Mouse (Mus musculus) C2C12 (cell line): ENCODE measurements around the gene Amdhd2. TPM values are rescaled to one million over a fixed set of nuclear protein-coding genes. Genes with fewer than 3 reads are reported as not detected.

Experiments used
- H3K27me3 ChIP-seq: one replicate; pipeline ENCODE4 v1.6.1; 2011; ENCODE audit not compliant: control insufficient read depth, insufficient read depth, insufficient read length
- H3K36me3 ChIP-seq: one replicate; pipeline ENCODE4 v1.6.1; 2011; ENCODE audit not compliant: control insufficient read depth, insufficient read depth
- H3K4me3 ChIP-seq: one replicate; pipeline ENCODE4 v1.5.1; 2011; ENCODE audit warnings: mild to moderate bottlenecking, control low read depth; ENCODE audit not compliant: poor library complexity, insufficient read depth, severe bottlenecking
- H3K79me2 ChIP-seq: one replicate; pipeline ENCODE4 v1.6.1; 2011; ENCODE audit not compliant: control insufficient read depth, insufficient read depth
- H3K79me3 ChIP-seq: one replicate; pipeline ENCODE4 v1.6.1; 2011; ENCODE audit warnings: low read depth, control low read depth
- H3ac ChIP-seq: one replicate; pipeline ENCODE3; 2011; ENCODE audit warnings: low read depth; ENCODE audit not compliant: control insufficient read depth, insufficient read length
- CEBPB ChIP-seq: IDR thresholded peaks from one replicate; pipeline ENCODE4 v1.6.1; 2011; ENCODE audit warnings: low read depth, mild to moderate bottlenecking, control low read depth, moderate library complexity
- CTCF ChIP-seq: IDR thresholded peaks from one replicate; pipeline ENCODE4 v1.5.1; 2011; ENCODE audit not compliant: control insufficient read depth, insufficient read depth, insufficient read length
- FOSL1 ChIP-seq: IDR thresholded peaks from one replicate; pipeline ENCODE4 v1.8.0; 2011; ENCODE audit warnings: mild to moderate bottlenecking, low read length; ENCODE audit not compliant: poor library complexity, insufficient read depth, severe bottlenecking
- MAX ChIP-seq: IDR thresholded peaks from one replicate; pipeline ENCODE4 v1.6.1; 2011; ENCODE audit warnings: mild to moderate bottlenecking, control low read depth
- MYOD1 ChIP-seq: IDR thresholded peaks from one replicate; pipeline ENCODE4 v1.6.1; 2011; ENCODE audit warnings: low read depth; ENCODE audit not compliant: control insufficient read depth, insufficient read length
- MYOG ChIP-seq: IDR thresholded peaks from one replicate; pipeline ENCODE4 v1.6.1; 2011; ENCODE audit not compliant: control insufficient read depth, insufficient read length; ENCODE audit errors: extremely low read depth
- USF1 ChIP-seq: IDR thresholded peaks from one replicate; pipeline ENCODE4 v1.6.1; 2011; ENCODE audit warnings: low read depth, mild to moderate bottlenecking, control low read depth, moderate library complexity
- polyA plus RNA-seq: library from polyadenylated mRNA; unstranded; fragments of >200 nt; fragmentation: generic; extraction: Trizol; gene quantifications from one replicate; pipeline ENCODE4 v1.2.1, GENCODE M21; 2012; ENCODE audit warnings: missing spikeins

Gene Amdhd2
- polyA plus RNA-seq, 1 experiment: 41.9 TPM

DNA sequence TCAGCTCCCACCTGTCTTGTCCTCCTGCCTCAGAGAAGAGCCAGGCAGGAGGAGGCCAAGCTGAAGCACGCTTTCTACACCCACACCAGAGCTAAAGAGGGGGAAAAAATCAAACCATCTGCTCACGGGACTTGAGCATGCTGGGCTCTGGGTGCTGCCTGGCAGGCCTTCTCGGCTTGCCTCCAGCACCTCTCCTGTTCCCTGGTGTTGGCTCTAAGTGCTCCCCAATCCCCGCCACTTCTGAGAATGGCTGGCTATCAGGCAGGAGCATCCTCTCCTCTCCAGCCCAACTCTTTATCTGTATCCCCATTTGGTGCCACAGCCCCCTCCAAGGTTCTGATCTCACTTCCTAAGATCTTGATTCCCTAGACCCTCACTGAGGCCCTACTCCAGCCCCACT is 35.7 kb upstream of the Amdhd2 start:
- H3K79me3 ChIP-seq: no peaks in the 10 kb centered on the region
- no peaks in the 10 kb centered on the region for H3K27me3 ChIP-seq
- H3ac ChIP-seq: no peak overlapping the region
- H3K4me3 ChIP-seq: no peak overlapping the region
- H3K79me2 ChIP-seq: no peaks in the 10 kb centered on the region
- H3K36me3 ChIP-seq: no peaks in the 10 kb centered on the region
- TF ChIP-seq CTCF: no peak
- no peak for TF ChIP-seq USF1
- TF ChIP-seq CEBPB: no peak

DNA sequence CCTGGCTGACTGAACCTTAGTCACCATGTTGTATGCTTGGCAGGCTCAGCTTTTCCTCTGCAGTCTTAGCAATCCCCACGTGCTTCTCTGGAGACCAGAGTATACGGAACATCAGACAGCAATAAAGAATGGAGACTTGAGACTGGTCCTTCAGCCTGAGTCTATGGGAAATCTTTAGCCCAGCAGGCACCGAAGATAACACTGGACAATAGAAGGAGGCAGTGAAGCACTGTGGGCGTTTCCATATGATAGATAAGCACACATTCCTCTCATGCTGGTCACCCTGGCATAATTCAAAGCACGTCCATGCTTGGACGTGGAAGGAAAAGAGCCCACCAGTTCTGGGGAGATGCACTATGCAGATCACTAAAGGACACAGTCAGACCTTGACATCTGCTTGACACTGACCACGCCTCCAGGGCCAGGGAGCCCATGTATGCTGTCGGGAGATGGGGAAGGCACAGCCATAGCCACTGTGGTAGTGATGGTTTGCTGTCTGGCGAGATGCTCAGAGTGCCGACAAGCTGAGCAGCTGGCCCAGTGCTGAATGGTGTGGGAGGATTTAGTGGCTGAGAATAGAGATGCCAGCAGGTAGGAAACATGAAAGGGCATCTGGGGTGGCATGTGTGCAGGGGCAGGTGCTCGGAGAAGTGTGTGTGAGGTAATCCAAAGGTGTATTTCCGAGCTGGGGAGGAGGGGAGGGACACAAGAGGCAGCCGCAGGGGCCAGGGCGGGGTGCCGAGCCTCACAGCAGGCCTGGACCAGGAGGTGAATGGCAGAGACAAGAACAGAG is 33.7 kb upstream of the Amdhd2 start:
- no peaks in the 10 kb centered on the region for H3K27me3 ChIP-seq
- H3K79me3 ChIP-seq: no peaks in the 10 kb centered on the region
- H3K36me3 ChIP-seq: no peaks in the 10 kb centered on the region
- no peak overlapping the region for H3ac ChIP-seq
- no peak for TF ChIP-seq CTCF
- no peaks in the 10 kb centered on the region for H3K79me2 ChIP-seq
- no peak overlapping the region for H3K4me3 ChIP-seq

DNA sequence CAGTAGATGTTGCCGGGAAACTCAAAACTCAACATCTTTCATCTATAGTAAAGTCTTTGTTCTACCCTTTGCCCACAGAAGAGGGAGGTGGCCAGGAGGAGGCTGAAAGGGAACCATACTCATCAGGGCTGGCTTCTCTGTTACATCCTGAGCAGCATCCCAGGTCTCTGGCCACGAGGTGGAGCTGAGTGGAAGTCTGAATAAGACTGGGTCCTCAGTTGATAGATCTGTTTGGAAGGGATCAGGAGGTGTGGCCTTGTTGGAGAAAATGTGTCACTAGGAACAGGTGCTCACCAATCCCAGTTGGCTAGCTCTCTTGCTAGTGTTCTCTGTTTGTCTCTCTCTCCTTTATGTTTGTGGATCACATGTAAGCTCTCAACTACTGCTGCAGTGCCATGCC is 31.8 kb upstream of the Amdhd2 start:
- TF ChIP-seq USF1: no peak
- TF ChIP-seq MAX: no peak
- TF ChIP-seq FOSL1: no peak
- TF ChIP-seq CTCF: no peak
- TF ChIP-seq MYOG: no peak
- no peak for TF ChIP-seq CEBPB
- no peak for TF ChIP-seq MYOD1
- H3K79me2 ChIP-seq: no peaks in the 10 kb centered on the region
- H3K79me3 ChIP-seq: no peaks in the 10 kb centered on the region
- no peak overlapping the region for H3ac ChIP-seq
- H3K36me3 ChIP-seq: no peaks in the 10 kb centered on the region
- H3K27me3 ChIP-seq: no peaks in the 10 kb centered on the region
- H3K4me3 ChIP-seq: no peak overlapping the region

DNA sequence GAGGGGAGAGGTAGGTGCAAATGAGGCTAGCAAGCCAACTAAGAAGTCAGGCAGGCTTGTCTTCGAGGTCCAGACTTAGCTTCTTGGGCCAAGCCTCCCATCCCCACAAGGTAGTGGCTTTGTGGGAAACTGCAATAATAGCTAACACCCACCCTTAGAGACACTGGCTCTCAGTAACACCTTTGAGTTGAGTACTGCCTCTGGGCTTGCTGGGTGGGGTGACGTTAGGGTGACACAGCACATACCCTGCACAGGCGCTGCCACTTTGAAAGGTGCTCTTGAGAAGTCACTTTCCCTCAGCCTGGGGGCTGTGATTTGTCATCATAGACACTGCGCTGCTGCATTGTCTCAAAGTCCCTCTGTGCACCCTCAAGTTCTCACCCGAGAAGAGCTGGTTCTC is 30.2 kb upstream of the Amdhd2 start:
- Histone ChIP-seq H3ac (no peak overlapping the region), H3K4me3 (no peak overlapping the region), H3K79me3 (no peaks in the 10 kb centered on the region), H3K79me2 (no peaks in the 10 kb centered on the region), H3K27me3 (no peaks in the 10 kb centered on the region), H3K36me3 (no peaks in the 10 kb centered on the region)
- no peak for TF ChIP-seq CEBPB

DNA sequence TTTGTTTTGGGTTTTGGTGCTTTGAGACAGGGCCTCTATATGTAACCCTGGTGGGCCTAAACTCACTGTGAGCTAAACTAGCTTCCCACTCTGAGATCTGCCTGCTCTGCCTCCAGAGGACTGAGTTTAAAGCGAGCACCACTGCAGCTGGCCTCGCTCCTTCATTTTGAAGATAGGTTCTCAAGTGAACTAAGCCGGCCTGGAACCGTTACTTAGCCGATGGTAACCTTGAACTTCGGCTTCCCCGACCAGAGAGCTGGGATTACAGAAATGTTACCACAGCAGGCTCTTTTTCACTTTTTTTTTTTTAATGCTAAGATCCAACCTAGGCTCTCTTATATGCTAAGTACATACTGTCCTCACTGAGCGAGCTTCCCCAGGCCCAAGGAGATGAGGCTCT is 29.7 kb upstream of the Amdhd2 start:
- H3K79me3 ChIP-seq: no peaks in the 10 kb centered on the region
- H3K79me2 ChIP-seq: no peaks in the 10 kb centered on the region
- H3ac ChIP-seq: no peak overlapping the region
- TF ChIP-seq MYOD1 (no peak), CEBPB (no peak), MAX (no peak), FOSL1 (no peak), USF1 (no peak), MYOG (no peak), CTCF (no peak)
- no peak overlapping the region for H3K4me3 ChIP-seq
- H3K27me3 ChIP-seq: no peaks in the 10 kb centered on the region
- no peaks in the 10 kb centered on the region for H3K36me3 ChIP-seq

DNA sequence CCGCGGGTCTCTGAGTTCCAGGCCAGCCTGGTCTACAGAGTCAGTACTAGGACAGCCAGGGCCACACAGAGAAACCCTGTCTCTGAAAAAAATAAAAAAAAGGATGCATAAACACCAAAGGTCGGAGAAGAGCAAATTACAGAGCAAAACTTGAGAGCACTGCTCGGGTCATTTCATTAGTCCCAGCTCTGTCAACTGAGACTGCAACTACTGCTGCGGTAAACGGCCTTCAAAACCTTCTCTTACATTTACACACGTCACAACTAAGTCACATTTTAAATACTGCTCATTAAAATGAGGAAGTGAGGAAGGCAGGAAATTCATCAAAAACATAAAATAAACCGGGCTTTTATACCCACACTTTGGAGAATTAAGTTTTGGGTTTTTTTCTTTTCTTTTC is 29.3 kb upstream of the Amdhd2 start:
- no peak for TF ChIP-seq FOSL1
- TF ChIP-seq CTCF: no peak
- no peak for TF ChIP-seq CEBPB
- Histone ChIP-seq H3K79me2 (no peaks in the 10 kb centered on the region), H3K4me3 (no peak overlapping the region), H3K27me3 (no peaks in the 10 kb centered on the region), H3ac (no peak overlapping the region), H3K79me3 (no peaks in the 10 kb centered on the region), H3K36me3 (no peaks in the 10 kb centered on the region)
